Mouse (Mus musculus): Measurements from ENCODE around the gene Luc7l2. TPM values are rescaled to one million over a fixed set of nuclear protein-coding genes. Genes with fewer than 3 reads are reported as not detected.

Luc7l2 gene
- 52.8 and 58.2 TPM in 2 replicates for polyA plus RNA-seq (2016; fragmentation: Nextera tagmentation; extraction: Ambion mirVana)

- peak; percentile 84 for ATAC-seq (ENCODE audit: insufficient number of reproducible peaks, insufficient read depth, low FRiP score, low TSS enrichment, low read depth)
- Histone ChIP-seq H3K4me1 (replicated peaks) (peaks cover 8% of the 10 kb centered on the region), H3K36me3 (peaks cover 16% of the 10 kb centered on the region), H3K27ac (peak within 1 kb of the TSS; percentile 99), H3K9ac (replicated peaks) (peak within 1 kb of the TSS; percentile 93), H3K27me3 (no peaks in the 10 kb centered on the region), H3K4me3 (replicated peaks) (peak within 1 kb of the TSS; percentile 77), H3K4me2 (peak within 1 kb of the TSS; percentile 66), H3K9me3 (no peaks in the 10 kb centered on the region)
- 0% methylated on average over 89 of the region's 98 CpGs for WGBS
Measured at GRCm38 (mm10) chr6:38551062-38551988, at the start of gene Luc7l2. Gene Luc7l2, plus strand, starts transcription at chr6:38551334.

GRCm38 (mm10) chr6:38512096-38512495 is 39.0 kb upstream of the Luc7l2 start:
- H3K27me3 ChIP-seq: no peaks in the 10 kb centered on the region
- ATAC-seq (ENCODE audit: insufficient number of reproducible peaks, insufficient read depth, low FRiP score, low TSS enrichment, low read depth): no peak
- H3K9ac ChIP-seq (replicated peaks): no peak overlapping the region
- H3K36me3 ChIP-seq: peaks cover 12% of the 10 kb centered on the region; the same call in 1 of the 2 replicates
- H3K4me1 ChIP-seq (replicated peaks): no peaks in the 10 kb centered on the region
- no peak overlapping the region for H3K27ac ChIP-seq
- no peaks in the 10 kb centered on the region for H3K9me3 ChIP-seq
- no peak overlapping the region for H3K4me3 ChIP-seq (replicated peaks)
- 97% methylated on average over 1 of the region's 1 CpGs for WGBS
- H3K4me2 ChIP-seq: no peak overlapping the region

- Histone ChIP-seq H3K27ac (no peak overlapping the region), H3K4me3 (replicated peaks) (no peak overlapping the region), H3K27me3 (no peaks in the 10 kb centered on the region), H3K36me3 (peaks cover 12% of the 10 kb centered on the region; the same call in 1 of the 2 replicates), H3K4me2 (no peak overlapping the region), H3K9me3 (no peaks in the 10 kb centered on the region), H3K4me1 (replicated peaks) (no peaks in the 10 kb centered on the region), H3K9ac (replicated peaks) (no peak overlapping the region)
- ATAC-seq (ENCODE audit: insufficient number of reproducible peaks, insufficient read depth, low FRiP score, low TSS enrichment, low read depth): no peak
Measured at GRCm38 (mm10) chr6:38512830-38513229, 38.3 kb upstream of the Luc7l2 start.

GRCm38 (mm10) chr6:38515201-38515600 is 35.9 kb upstream of the Luc7l2 start:
- no peaks in the 10 kb centered on the region for H3K27me3 ChIP-seq
- no peak for ATAC-seq (ENCODE audit: insufficient number of reproducible peaks, insufficient read depth, low FRiP score, low TSS enrichment, low read depth)
- no peaks in the 10 kb centered on the region for H3K9me3 ChIP-seq
- no peak overlapping the region for H3K4me2 ChIP-seq
- no peak overlapping the region for H3K9ac ChIP-seq (replicated peaks)
- no peak overlapping the region for H3K27ac ChIP-seq
- H3K4me1 ChIP-seq (replicated peaks): no peaks in the 10 kb centered on the region
- 85% methylated on average over 4 of the region's 4 CpGs for WGBS
- no peak overlapping the region for H3K4me3 ChIP-seq (replicated peaks)
- H3K36me3 ChIP-seq: peaks cover 8% of the 10 kb centered on the region; the same call in 1 of the 2 replicates

- H3K36me3 ChIP-seq: 0 out of 2 replicates have a peak, but pooled peaks cover 8% of the 10 kb centered on the region
- H3K9ac ChIP-seq (replicated peaks): no peak overlapping the region
- H3K27me3 ChIP-seq: no peaks in the 10 kb centered on the region
- H3K9me3 ChIP-seq: no peaks in the 10 kb centered on the region
- no peak overlapping the region for H3K4me2 ChIP-seq
- H3K4me3 ChIP-seq (replicated peaks): no peak overlapping the region
- no peak for ATAC-seq (ENCODE audit: insufficient number of reproducible peaks, insufficient read depth, low FRiP score, low TSS enrichment, low read depth)
- WGBS: 15% methylated on average over 8 of the region's 8 CpGs
- no peak overlapping the region for H3K27ac ChIP-seq
- H3K4me1 ChIP-seq (replicated peaks): no peaks in the 10 kb centered on the region
Measured at GRCm38 (mm10) chr6:38523851-38524250, 27.3 kb upstream of the Luc7l2 start.

GRCm38 (mm10) chr6:38531211-38531820 is 19.8 kb upstream of the Luc7l2 start:
- Histone ChIP-seq H3K4me3 (replicated peaks) (no peak overlapping the region), H3K36me3 (no peaks in the 10 kb centered on the region), H3K9me3 (no peaks in the 10 kb centered on the region), H3K27ac (no peak overlapping the region), H3K4me2 (no peak overlapping the region), H3K27me3 (no peaks in the 10 kb centered on the region), H3K9ac (replicated peaks) (no peak overlapping the region), H3K4me1 (replicated peaks) (peaks cover 5% of the 10 kb centered on the region; the same call in 1 of the 2 replicates)
- no peak for ATAC-seq (ENCODE audit: insufficient number of reproducible peaks, insufficient read depth, low FRiP score, low TSS enrichment, low read depth)
- 42% methylated on average over 5 of the region's 5 CpGs for WGBS

GRCm38 (mm10) chr6:38532500-38533420 is 18.4 kb upstream of the Luc7l2 start:
- Histone ChIP-seq H3K27ac (peak overlapping the region; percentile 95), H3K4me3 (replicated peaks) (peak overlapping the region; percentile 78), H3K4me1 (replicated peaks) (peaks cover 5% of the 10 kb centered on the region; the same call in 1 of the 2 replicates), H3K9ac (replicated peaks) (peak overlapping the region; percentile 62), H3K9me3 (no peaks in the 10 kb centered on the region), H3K27me3 (no peaks in the 10 kb centered on the region), H3K36me3 (no peaks in the 10 kb centered on the region), H3K4me2 (peak overlapping the region; percentile 70)
- WGBS: 7% methylated on average over 25 of the region's 25 CpGs
- ATAC-seq (ENCODE audit: insufficient number of reproducible peaks, insufficient read depth, low FRiP score, low TSS enrichment, low read depth): peak; percentile 33

GRCm38 (mm10) chr6:38533428-38534405 is 17.4 kb upstream of the Luc7l2 start, which contains the start of gene Fmc1:
Gene Fmc1, plus strand, starts transcription at chr6:38533502.
- Histone ChIP-seq H3K27me3 (no peaks in the 10 kb centered on the region), H3K4me1 (replicated peaks) (peaks cover 5% of the 10 kb centered on the region; the same call in 1 of the 2 replicates), H3K4me3 (replicated peaks) (peak within 1 kb of the TSS; percentile 78), H3K9ac (replicated peaks) (peak within 1 kb of the TSS; percentile 81), H3K9me3 (no peaks in the 10 kb centered on the region), H3K27ac (peak within 1 kb of the TSS; percentile 96), H3K4me2 (peak within 1 kb of the TSS; percentile 70), H3K36me3 (no peaks in the 10 kb centered on the region)
- WGBS: 7% methylated on average over 41 of the region's 41 CpGs
- peak; percentile 94 for ATAC-seq (ENCODE audit: insufficient number of reproducible peaks, insufficient read depth, low FRiP score, low TSS enrichment, low read depth)

- peak; percentile 41 for ATAC-seq (ENCODE audit: insufficient number of reproducible peaks, insufficient read depth, low FRiP score, low TSS enrichment, low read depth)
- Histone ChIP-seq H3K4me3 (replicated peaks) (peak overlapping the region; percentile 78), H3K27ac (peak overlapping the region; percentile 96), H3K4me1 (replicated peaks) (peaks cover 5% of the 10 kb centered on the region; the same call in 1 of the 2 replicates), H3K36me3 (peaks cover 1% of the 10 kb centered on the region; the same call in 1 of the 2 replicates), H3K4me2 (peak overlapping the region; percentile 70), H3K9me3 (no peaks in the 10 kb centered on the region), H3K9ac (replicated peaks) (peak overlapping the region; percentile 81), H3K27me3 (no peaks in the 10 kb centered on the region)
- WGBS: under 1% methylated on average over 53 of the region's 53 CpGs
Measured at GRCm38 (mm10) chr6:38534640-38535365, 16.3 kb upstream of the Luc7l2 start.
